Mouse (Mus musculus) liver, postnatal 0 days (tissue): ENCODE data around the gene Washc1. TPM values are rescaled to one million over a fixed set of nuclear protein-coding genes. Genes with fewer than 3 reads are reported as not detected.
A peak's percentile ranks its signal among the peaks of the same experiment; 100 is the strongest.

ENCODE experiments used
- ATAC-seq: fragments of 200-750 bp; cut with Nextera tagmentation; 2 replicates; pipeline ENCODE4 v1.8.0; 2017; ENCODE audit warnings: mild to moderate bottlenecking, moderate library complexity
- DNase-seq: peaks from one replicate; pipeline ENCODE4 v3.0.0-alpha.2; 2016
- H3K27ac ChIP-seq: fragments of 300-500 bp; sonication (generic); 2 replicates; pipeline ENCODE4 v1.5.1; 2014; ENCODE audit warnings: antibody characterized with exemption, moderate library complexity, mild to moderate bottlenecking, low read depth
- H3K27me3 ChIP-seq: fragments of 300-500 bp; sonication (generic); 2 replicates; pipeline ENCODE4 v1.6.1; 2014; ENCODE audit warnings: low read length, control low read depth, mixed read lengths; ENCODE audit not compliant: insufficient read depth
- H3K36me3 ChIP-seq: fragments of 300-500 bp; sonication (generic); replicated peaks from 2 replicates; pipeline ENCODE4 v1.6.1; 2014; ENCODE audit warnings: mild to moderate bottlenecking, control low read depth, low read length, moderate library complexity, mixed read lengths; ENCODE audit not compliant: insufficient read depth
- H3K4me1 ChIP-seq: fragments of 300-500 bp; sonication (generic); 2 replicates; pipeline ENCODE4 v1.6.1; 2014; ENCODE audit warnings: antibody characterized with exemption, mild to moderate bottlenecking, control low read depth; ENCODE audit not compliant: insufficient read depth
- H3K4me2 ChIP-seq: fragments of 300-500 bp; sonication (generic); 2 replicates; pipeline ENCODE4 v1.6.1; 2014; ENCODE audit warnings: low read depth, mild to moderate bottlenecking, low read length, moderate library complexity, mixed read lengths
- H3K4me3 ChIP-seq: fragments of 300-500 bp; sonication (generic); 2 replicates; pipeline ENCODE4 v1.5.1; 2014; ENCODE audit warnings: low read depth, low read length
- H3K9ac ChIP-seq: fragments of 300-500 bp; sonication (generic); replicated peaks from 2 replicates; pipeline ENCODE4 v1.6.1; 2014; ENCODE audit warnings: mild to moderate bottlenecking, moderate library complexity
- H3K9me3 ChIP-seq: fragments of 300-500 bp; sonication (generic); 2 replicates; pipeline ENCODE4 v1.6.1; 2016; ENCODE audit warnings: mild to moderate bottlenecking, control low read depth, low read length, mixed read lengths
- CTCF ChIP-seq: sonication (generic); IDR thresholded peaks from 2 replicates; pipeline ENCODE4 v1.5.1; 2016; ENCODE audit warnings: antibody characterized with exemption, low read depth
- EP300 ChIP-seq: IDR thresholded peaks from 2 replicates; pipeline ENCODE4 v1.6.1; 2016; ENCODE audit warnings: antibody characterized with exemption, low read depth, mild to moderate bottlenecking
- WGBS: fragments of 180-500 bp; shearing (Covaris S2); extraction: QIAGEN DNeasy Blood & Tissue Kit; methylation state at CpG from one replicate; pipeline ENCODE4 v1.1.7; 2014; ENCODE audit not compliant: insufficient replicate concordance; 5-methylcytosine and 5-hydroxymethylcytosine counted together
- polyA plus RNA-seq: library from polyadenylated mRNA; unstranded; fragments of >200 nt; fragmentation: Nextera tagmentation; extraction: Ambion mirVana; gene quantifications from 2 replicates; pipeline ENCODE4 v1.2.1, GENCODE M21; 2015

The Washc1 gene
- polyA plus RNA-seq, 1 experiment from 2014 or later, result 13.2 TPM

DNA sequence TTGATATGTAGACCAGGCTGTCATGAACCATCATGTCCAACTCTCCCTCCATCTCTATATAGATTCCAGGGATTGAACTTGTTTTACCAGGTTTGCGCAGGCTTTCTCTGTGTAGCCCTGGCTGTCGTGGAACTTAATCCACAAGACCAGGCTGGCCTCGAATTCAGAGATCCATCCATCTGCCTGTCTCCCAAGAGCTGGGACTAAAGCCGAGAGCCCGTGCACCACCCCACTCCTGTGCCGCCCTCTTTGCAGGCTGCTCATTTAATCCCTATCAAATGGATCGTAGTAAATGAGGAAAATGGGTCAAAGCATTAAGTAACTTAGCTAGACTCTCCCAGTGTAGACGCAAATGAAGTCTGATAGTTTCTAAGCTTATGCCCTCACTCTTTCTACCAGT, 3.9 kb upstream of the Washc1 start:
- peaks cover 20% of the 10 kb centered on the region for H3K4me1 ChIP-seq
- no peak for TF ChIP-seq EP300
- TF ChIP-seq CTCF, result no peak
- H3K27ac ChIP-seq, result peak overlapping the region; percentile 13; the same call in 1 of the 2 replicates
- H3K9ac ChIP-seq, result no peak overlapping the region
- H3K4me3 ChIP-seq, result no peak overlapping the region
- DNase-seq (peak; percentile 13), ATAC-seq (no peak)
- no peaks in the 10 kb centered on the region for H3K9me3 ChIP-seq
- H3K36me3 ChIP-seq, result no peaks in the 10 kb centered on the region
- no peak overlapping the region for H3K4me2 ChIP-seq
- H3K27me3 ChIP-seq, result no peaks in the 10 kb centered on the region
- WGBS, result 74% methylated on average over 8 of the region's 8 CpGs

DNA sequence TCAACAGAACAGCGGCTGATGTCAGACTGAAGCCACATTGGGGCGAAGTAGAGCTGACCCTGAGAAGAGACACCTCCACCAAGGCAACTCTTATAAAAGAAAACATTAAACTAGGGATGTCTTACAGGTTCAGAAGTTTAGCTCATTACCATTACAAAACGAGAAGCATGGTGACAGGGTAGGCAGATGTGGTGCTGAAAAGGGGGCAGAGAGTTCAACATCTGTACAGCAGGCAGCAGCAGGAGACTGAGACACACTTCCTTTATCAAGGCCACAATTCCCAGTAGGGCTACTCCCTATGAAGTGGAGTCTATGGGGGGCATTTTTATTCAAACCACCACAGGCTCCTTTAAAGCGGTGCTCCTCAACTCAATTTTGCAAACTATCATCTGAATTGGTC, 3.1 kb upstream of the Washc1 start:
- WGBS, result 58% methylated on average over 4 of the region's 4 CpGs
- H3K36me3 ChIP-seq, result no peaks in the 10 kb centered on the region
- ATAC-seq, result no peak
- no peaks in the 10 kb centered on the region for H3K27me3 ChIP-seq
- H3K4me1 ChIP-seq, result peaks cover 23% of the 10 kb centered on the region
- no peaks in the 10 kb centered on the region for H3K9me3 ChIP-seq
- H3K27ac ChIP-seq, result 0 out of 2 replicates have a peak overlapping the region, but pooled peaks have one; percentile 16
- no peak for DNase-seq
- no peak overlapping the region for H3K4me2 ChIP-seq
- H3K4me3 ChIP-seq, result no peak overlapping the region
- H3K9ac ChIP-seq, result no peak overlapping the region
- TF ChIP-seq EP300 (no peak), CTCF (no peak)

DNA sequence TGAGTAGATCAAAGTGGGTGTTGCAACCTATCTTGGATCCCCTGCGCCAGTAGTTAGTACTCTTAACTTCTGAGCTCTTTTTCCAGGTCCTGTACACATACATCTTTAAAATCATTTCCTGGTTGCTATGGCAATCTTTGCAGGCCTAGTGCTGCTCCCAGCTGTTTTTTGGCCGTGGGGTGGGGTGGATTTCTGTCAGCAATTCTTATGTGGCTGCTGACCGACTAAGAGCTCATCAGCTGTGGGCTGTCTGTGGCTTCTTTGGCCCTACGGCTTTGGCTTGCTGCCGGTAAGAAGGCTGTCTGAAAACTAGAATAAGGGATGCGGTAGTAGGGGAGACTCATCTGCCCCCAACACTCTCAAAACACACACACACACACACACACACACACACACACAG, 599 bp upstream of the Washc1 start:
- H3K27ac ChIP-seq, result peak overlapping the region; percentile 81
- peak overlapping the region; percentile 81 for H3K9ac ChIP-seq
- H3K4me2 ChIP-seq, result peak overlapping the region; percentile 68
- peaks cover 13% of the 10 kb centered on the region for H3K36me3 ChIP-seq
- no peaks in the 10 kb centered on the region for H3K9me3 ChIP-seq
- ATAC-seq (0 out of 2 replicates have a peak, but pooled peaks have one; percentile 7), DNase-seq (no peak)
- peak overlapping the region; percentile 94 for H3K4me3 ChIP-seq
- no peaks in the 10 kb centered on the region for H3K27me3 ChIP-seq
- 23% methylated on average over 6 of the region's 6 CpGs for WGBS
- H3K4me1 ChIP-seq, result peaks cover 26% of the 10 kb centered on the region
- TF ChIP-seq CTCF, result no peak

DNA sequence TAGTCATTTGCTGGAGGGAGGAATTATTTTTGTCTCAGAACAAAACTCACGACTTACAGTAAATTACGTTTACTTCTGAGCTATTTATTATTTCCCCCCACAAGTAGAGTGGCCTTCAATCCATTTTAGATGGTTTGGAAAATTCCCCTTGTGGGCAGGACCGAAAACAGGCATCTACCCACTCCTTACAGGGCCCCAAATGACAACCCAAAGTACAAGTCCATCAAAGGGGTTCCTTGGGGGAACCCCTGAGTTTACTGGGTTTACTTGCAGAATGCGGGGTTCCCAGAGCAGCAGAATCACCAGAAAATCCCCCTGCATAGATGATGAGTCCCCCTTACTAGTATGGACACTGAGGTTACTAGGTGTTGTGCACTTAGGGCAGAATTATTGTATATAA, 821 bp downstream of the Washc1 start:
- no peak for DNase-seq
- H3K27ac ChIP-seq, result peak overlapping the region; percentile 81; the same call in 1 of the 2 replicates

DNA sequence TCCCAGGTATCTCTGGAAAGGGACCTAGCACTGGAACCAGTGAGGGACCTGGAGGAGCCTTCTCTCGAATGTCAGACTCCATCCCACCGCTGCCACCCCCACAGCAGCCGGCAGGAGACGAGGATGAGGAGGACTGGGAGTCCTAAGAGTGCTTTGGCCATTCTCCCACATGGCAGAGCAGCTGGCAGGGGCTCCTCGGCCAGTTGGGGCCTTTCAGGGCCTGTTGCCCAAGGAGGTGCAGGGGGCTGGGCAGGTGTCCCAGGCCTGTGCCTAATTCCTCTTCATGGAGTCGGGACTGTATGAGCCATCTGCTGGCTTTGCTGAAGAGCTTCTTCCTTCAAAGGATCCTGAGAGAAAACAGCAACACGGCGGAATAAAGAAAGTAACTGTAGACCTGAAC, 7.6 kb downstream of the Washc1 start:
- Histone ChIP-seq H3K9me3 (no peaks in the 10 kb centered on the region), H3K4me2 (no peak overlapping the region), H3K27me3 (no peaks in the 10 kb centered on the region), H3K36me3 (peaks cover 41% of the 10 kb centered on the region), H3K4me3 (no peak overlapping the region), H3K27ac (no peak overlapping the region), H3K4me1 (peaks cover 6% of the 10 kb centered on the region; the same call in 1 of the 2 replicates), H3K9ac (no peak overlapping the region)
- 91% methylated on average over 8 of the region's 8 CpGs for WGBS
- ATAC-seq (no peak), DNase-seq (no peak)
- TF ChIP-seq EP300 (no peak), CTCF (no peak)

More for the DNA sequence above, 821 bp downstream of the Washc1 start:
- WGBS, result 25% methylated on average over 4 of the region's 4 CpGs
- no peak for ATAC-seq
- no peaks in the 10 kb centered on the region for H3K27me3 ChIP-seq
- TF ChIP-seq CTCF (no peak), EP300 (no peak)
- peak overlapping the region; percentile 68 for H3K4me2 ChIP-seq
- no peaks in the 10 kb centered on the region for H3K9me3 ChIP-seq
- peak overlapping the region; percentile 94 for H3K4me3 ChIP-seq
- peaks cover 27% of the 10 kb centered on the region for H3K36me3 ChIP-seq
- peaks cover 26% of the 10 kb centered on the region for H3K4me1 ChIP-seq
- peak overlapping the region; percentile 81 for H3K9ac ChIP-seq

DNA sequence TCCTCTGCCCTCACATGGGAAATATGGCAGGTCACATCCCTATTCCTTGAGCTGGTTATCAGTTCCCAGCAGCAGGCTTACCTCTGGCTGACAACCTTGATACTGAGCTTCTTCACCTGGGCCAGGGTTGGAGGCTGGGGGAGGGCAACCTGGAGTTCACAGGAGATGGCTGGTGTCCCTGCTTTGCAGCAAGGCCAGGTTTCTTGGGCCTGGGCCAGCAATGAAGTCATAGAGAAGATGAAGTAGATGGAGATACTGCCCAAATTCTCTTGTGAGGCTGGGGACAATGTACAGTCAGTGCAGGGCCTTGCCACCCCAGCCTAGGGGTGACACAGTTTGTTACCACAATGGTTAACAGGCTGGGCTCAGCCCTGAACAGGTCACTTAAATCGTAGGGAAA, 9.4 kb downstream of the Washc1 start:
- Histone ChIP-seq H3K9me3 (no peaks in the 10 kb centered on the region), H3K4me2 (no peak overlapping the region), H3K27ac (no peak overlapping the region), H3K36me3 (peaks cover 35% of the 10 kb centered on the region), H3K27me3 (no peaks in the 10 kb centered on the region), H3K4me3 (no peak overlapping the region), H3K9ac (no peak overlapping the region), H3K4me1 (peaks cover 5% of the 10 kb centered on the region)
- no peak for ATAC-seq
- WGBS, result 72% methylated on average over 1 of the region's 1 CpGs
- no peak for DNase-seq
- TF ChIP-seq CTCF, result no peak
- TF ChIP-seq EP300, result no peak
